Mouse (Mus musculus) neural tube, embryonic 12.5 days (tissue): Measurements from ENCODE around the gene Ncor1. TPM values are rescaled to one million over a fixed set of nuclear protein-coding genes. Genes with fewer than 3 reads are reported as not detected.

Source experiments
- ATAC-seq: fragments of 200-750 bp; cut with Nextera tagmentation; 2 replicates; pipeline ENCODE4 v1.8.0; 2017; ENCODE audit warnings: low read depth, mild to moderate bottlenecking, moderate TSS enrichment, moderate library complexity; ENCODE audit not compliant: low FRiP score
- H3K27ac ChIP-seq: fragments of 300-500 bp; sonication (generic); 2 replicates; pipeline ENCODE4 v1.5.1; 2016
- H3K27me3 ChIP-seq: fragments of 300-500 bp; sonication (generic); replicated peaks from 2 replicates; pipeline ENCODE4 v1.6.1; 2016; ENCODE audit warnings: mild to moderate bottlenecking
- H3K36me3 ChIP-seq: fragments of 300-500 bp; sonication (generic); 2 replicates; pipeline ENCODE4 v1.6.1; 2016; ENCODE audit warnings: mild to moderate bottlenecking
- H3K4me1 ChIP-seq: fragments of 300-500 bp; sonication (generic); 2 replicates; pipeline ENCODE4 v1.6.1; 2016
- H3K4me2 ChIP-seq: fragments of 300-500 bp; sonication (generic); replicated peaks from 2 replicates; pipeline ENCODE4 v1.6.1; 2016; ENCODE audit warnings: mild to moderate bottlenecking
- H3K4me3 ChIP-seq: fragments of 300-500 bp; sonication (generic); 2 replicates; pipeline ENCODE4 v1.5.1; 2016
- H3K9ac ChIP-seq: fragments of 300-500 bp; sonication (generic); 2 replicates; pipeline ENCODE4 v1.6.1; 2016; ENCODE audit warnings: mild to moderate bottlenecking
- H3K9me3 ChIP-seq: fragments of 300-500 bp; sonication (generic); 2 replicates; pipeline ENCODE4 v1.6.1; 2016; ENCODE audit warnings: mild to moderate bottlenecking
- WGBS: fragments of 180-500 bp; shearing (Covaris S2); methylation state at CpG from one replicate; pipeline ENCODE4 v1.1.7; 2016; 5-methylcytosine and 5-hydroxymethylcytosine counted together
- polyA plus RNA-seq: library from polyadenylated mRNA; unstranded; fragments of >200 nt; fragmentation: Nextera tagmentation; extraction: Ambion mirVana; gene quantifications from 2 replicates; pipeline ENCODE4 v1.2.1, GENCODE M21; 2016

Gene Ncor1
- polyA plus RNA-seq, 1 experiment from 2014 or later, result 201 TPM

GRCm38 (mm10) chr11:62456483-62457172 lies 1.7 kb downstream of the Ncor1 start:
- H3K4me1 ChIP-seq, result peaks cover 4% of the 10 kb centered on the region
- peak overlapping the region; percentile 96 for H3K4me3 ChIP-seq
- peak overlapping the region; percentile 99 for H3K9ac ChIP-seq
- H3K27ac ChIP-seq, result peak overlapping the region; percentile 97
- no peaks in the 10 kb centered on the region for H3K27me3 ChIP-seq
- H3K36me3 ChIP-seq, result no peaks in the 10 kb centered on the region
- WGBS, result under 1% methylated on average over 42 of the region's 42 CpGs
- H3K9me3 ChIP-seq, result no peaks in the 10 kb centered on the region
- H3K4me2 ChIP-seq, result peak overlapping the region; percentile 78
- ATAC-seq, result peak; percentile 81

GRCm38 (mm10) chr11:62456021-62456482 lies 2.3 kb downstream of the Ncor1 start:
- Histone ChIP-seq H3K27ac (no peak overlapping the region), H3K27me3 (no peaks in the 10 kb centered on the region), H3K9ac (peak overlapping the region; percentile 26; the same call in 1 of the 2 replicates), H3K4me3 (peak overlapping the region; percentile 96), H3K4me2 (peak overlapping the region; percentile 78), H3K36me3 (no peaks in the 10 kb centered on the region), H3K4me1 (peaks cover 4% of the 10 kb centered on the region), H3K9me3 (no peaks in the 10 kb centered on the region)
- WGBS, result 5% methylated on average over 3 of the region's 3 CpGs
- ATAC-seq, result no peak

DNA sequence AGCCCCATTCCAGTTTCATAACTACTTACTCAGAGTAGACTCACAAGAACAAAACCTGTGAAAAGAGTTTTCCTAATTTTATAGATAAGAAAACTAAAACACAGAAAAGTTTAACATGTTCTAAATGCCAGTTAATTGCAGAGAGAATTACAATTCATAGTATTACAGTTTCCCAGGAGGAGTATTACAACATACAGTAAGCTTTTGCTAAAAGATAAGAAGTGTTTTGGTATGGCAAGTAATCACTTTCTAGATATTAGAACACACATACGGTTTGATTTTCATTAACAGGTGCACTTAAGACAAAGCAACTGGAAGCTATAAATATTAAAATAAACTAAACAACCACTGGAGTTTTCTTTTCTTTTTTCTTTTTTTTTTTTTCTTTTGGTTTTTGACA lies 3.1 kb downstream of the Ncor1 start:
- peaks cover 4% of the 10 kb centered on the region for H3K4me1 ChIP-seq
- WGBS, result 83% methylated on average over 1 of the region's 1 CpGs
- H3K36me3 ChIP-seq, result no peaks in the 10 kb centered on the region
- H3K9ac ChIP-seq, result no peak overlapping the region
- no peak for ATAC-seq
- H3K9me3 ChIP-seq, result no peaks in the 10 kb centered on the region
- peak overlapping the region; percentile 78 for H3K4me2 ChIP-seq
- H3K4me3 ChIP-seq, result no peak overlapping the region
- no peak overlapping the region for H3K27ac ChIP-seq
- no peaks in the 10 kb centered on the region for H3K27me3 ChIP-seq

DNA sequence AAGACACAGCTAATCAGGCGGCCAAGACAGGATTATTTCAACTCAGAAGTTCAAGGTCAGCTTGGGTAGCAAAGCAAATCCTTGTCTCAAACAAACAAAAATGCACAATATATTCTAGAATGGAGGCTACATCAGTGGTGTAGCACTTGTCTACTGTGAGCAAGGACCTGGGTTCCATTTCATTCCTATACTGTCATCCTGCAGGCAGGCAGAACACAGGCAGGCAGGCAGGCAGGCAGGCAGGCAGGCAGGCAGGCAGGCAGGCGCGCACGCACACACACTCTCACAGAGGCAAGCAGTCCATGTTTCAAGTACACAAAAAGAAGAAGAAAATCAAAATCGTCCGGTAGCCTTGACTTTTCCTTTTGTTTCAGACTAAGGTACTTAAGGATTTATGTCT lies 9.4 kb downstream of the Ncor1 start:
- Histone ChIP-seq H3K36me3 (peaks cover 8% of the 10 kb centered on the region; the same call in 1 of the 2 replicates), H3K9ac (no peak overlapping the region), H3K27me3 (no peaks in the 10 kb centered on the region), H3K9me3 (no peaks in the 10 kb centered on the region), H3K4me3 (no peak overlapping the region), H3K4me1 (no peaks in the 10 kb centered on the region), H3K4me2 (no peak overlapping the region), H3K27ac (no peak overlapping the region)
- ATAC-seq, result no peak
- 93% methylated on average over 6 of the region's 6 CpGs for WGBS

GRCm38 (mm10) chr11:62445799-62446198 lies 12.5 kb downstream of the Ncor1 start:
- Histone ChIP-seq H3K4me2 (no peak overlapping the region), H3K36me3 (peaks cover 8% of the 10 kb centered on the region; the same call in 1 of the 2 replicates), H3K27me3 (no peaks in the 10 kb centered on the region), H3K4me1 (no peaks in the 10 kb centered on the region), H3K9me3 (no peaks in the 10 kb centered on the region), H3K4me3 (no peak overlapping the region), H3K9ac (no peak overlapping the region), H3K27ac (no peak overlapping the region)
- ATAC-seq, result no peak
- WGBS, result 95% methylated on average over 3 of the region's 3 CpGs

DNA sequence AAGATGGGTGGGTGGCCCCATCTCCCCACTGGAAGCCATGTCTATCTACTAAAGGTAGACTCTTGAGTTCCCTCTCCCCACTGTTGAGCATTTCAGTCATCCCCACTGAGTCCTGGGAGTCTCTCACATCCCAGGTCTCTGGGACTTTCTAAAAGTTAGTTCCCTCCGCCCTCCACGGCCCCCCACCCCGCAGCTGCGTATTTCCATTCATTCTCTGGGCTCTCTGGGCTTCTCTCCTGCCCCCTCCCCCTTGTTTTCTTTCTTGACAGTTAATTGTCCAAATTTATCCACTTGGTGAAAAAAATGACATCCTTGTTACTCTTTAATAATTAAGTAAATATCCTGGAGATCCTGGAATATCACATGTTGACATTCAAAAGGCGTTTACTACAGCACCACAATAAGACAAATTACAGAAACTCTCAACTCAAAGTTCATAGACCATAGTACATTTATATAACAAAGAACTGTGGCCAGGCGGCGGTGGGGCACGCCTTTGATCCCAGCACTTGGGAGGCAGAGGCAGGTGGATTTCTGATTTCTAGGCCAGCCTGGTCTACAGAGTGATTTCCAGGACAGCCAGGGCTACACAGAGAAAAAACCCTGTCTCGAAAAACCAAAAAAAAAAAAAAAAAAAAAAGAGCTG lies 17.5 kb downstream of the Ncor1 start:
- Histone ChIP-seq H3K4me1 (no peaks in the 10 kb centered on the region), H3K4me3 (no peak overlapping the region), H3K9ac (no peak overlapping the region), H3K27me3 (no peaks in the 10 kb centered on the region), H3K27ac (no peak overlapping the region), H3K9me3 (no peaks in the 10 kb centered on the region), H3K4me2 (no peak overlapping the region), H3K36me3 (peaks cover 14% of the 10 kb centered on the region)
- ATAC-seq, result no peak
- 93% methylated on average over 9 of the region's 9 CpGs for WGBS

GRCm38 (mm10) chr11:62432211-62432610 lies 26.1 kb downstream of the Ncor1 start:
- H3K4me2 ChIP-seq, result no peak overlapping the region
- H3K36me3 ChIP-seq, result peaks cover 30% of the 10 kb centered on the region
- 89% methylated on average over 2 of the region's 2 CpGs for WGBS
- H3K9me3 ChIP-seq, result no peaks in the 10 kb centered on the region
- H3K27ac ChIP-seq, result no peak overlapping the region
- H3K4me1 ChIP-seq, result no peaks in the 10 kb centered on the region
- no peaks in the 10 kb centered on the region for H3K27me3 ChIP-seq
- no peak overlapping the region for H3K9ac ChIP-seq
- ATAC-seq, result no peak
- no peak overlapping the region for H3K4me3 ChIP-seq

DNA sequence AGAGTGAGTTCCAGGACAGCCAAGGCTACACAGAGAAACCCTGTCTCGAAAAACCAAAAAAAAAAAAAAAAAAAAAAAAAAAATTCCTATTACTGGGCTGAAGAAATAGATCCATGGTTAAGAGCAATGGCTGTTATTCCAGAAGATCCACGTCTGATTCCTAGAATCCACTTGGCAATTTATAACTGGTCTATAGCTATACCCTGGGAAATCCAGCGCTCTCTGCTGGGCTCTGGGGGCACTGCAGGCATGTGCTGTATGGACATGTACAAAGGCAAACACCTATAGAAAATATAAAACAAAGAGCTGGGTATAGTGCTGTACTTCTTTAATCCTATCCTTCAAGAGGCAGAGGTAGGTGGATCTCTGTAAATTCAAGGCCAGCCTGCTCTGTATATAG lies 31.2 kb downstream of the Ncor1 start:
- no peak for ATAC-seq
- no peaks in the 10 kb centered on the region for H3K27me3 ChIP-seq
- no peak overlapping the region for H3K27ac ChIP-seq

DNA sequence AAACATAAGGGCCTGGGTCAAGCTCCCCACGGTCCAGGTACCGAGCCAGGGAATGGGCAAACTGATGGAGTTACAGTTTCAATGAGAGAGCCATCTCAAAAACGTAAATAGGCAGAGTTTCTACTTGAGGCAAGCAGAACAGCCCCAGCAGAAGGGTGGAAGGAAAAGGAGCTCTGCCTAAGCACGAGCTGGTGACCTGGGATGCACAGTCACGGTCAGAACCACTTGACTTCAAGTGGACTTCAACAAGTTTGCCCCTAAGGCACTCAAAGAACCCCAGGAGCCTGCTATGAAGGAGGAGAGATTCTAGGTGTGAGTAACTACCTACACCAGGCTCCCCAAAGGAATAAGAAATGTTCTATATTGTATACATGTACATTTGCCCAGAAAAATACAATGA lies 32.1 kb downstream of the Ncor1 start:
- H3K4me1 ChIP-seq, result no peaks in the 10 kb centered on the region
- no peak for ATAC-seq
- no peaks in the 10 kb centered on the region for H3K27me3 ChIP-seq
- H3K4me3 ChIP-seq, result no peak overlapping the region
- 91% methylated on average over 5 of the region's 5 CpGs for WGBS
- H3K9ac ChIP-seq, result no peak overlapping the region
- H3K27ac ChIP-seq, result no peak overlapping the region
- H3K4me2 ChIP-seq, result no peak overlapping the region
- peaks cover 34% of the 10 kb centered on the region for H3K36me3 ChIP-seq
- H3K9me3 ChIP-seq, result no peaks in the 10 kb centered on the region

More for the DNA sequence above, 31.2 kb downstream of the Ncor1 start:
- Histone ChIP-seq H3K4me2 (no peak overlapping the region), H3K4me3 (no peak overlapping the region), H3K9me3 (no peaks in the 10 kb centered on the region), H3K4me1 (no peaks in the 10 kb centered on the region), H3K36me3 (peaks cover 29% of the 10 kb centered on the region), H3K9ac (no peak overlapping the region)
- WGBS, result 78% methylated on average over 2 of the region's 3 CpGs

- H3K27me3 ChIP-seq, result no peaks in the 10 kb centered on the region
- no peak overlapping the region for H3K27ac ChIP-seq
- 82% methylated on average over 2 of the region's 2 CpGs for WGBS
- no peak for ATAC-seq
- H3K9me3 ChIP-seq, result no peaks in the 10 kb centered on the region
- H3K4me3 ChIP-seq, result no peak overlapping the region
- peaks cover 31% of the 10 kb centered on the region for H3K36me3 ChIP-seq
- no peaks in the 10 kb centered on the region for H3K4me1 ChIP-seq
- no peak overlapping the region for H3K4me2 ChIP-seq
- H3K9ac ChIP-seq, result no peak overlapping the region
Measured at GRCm38 (mm10) chr11:62424525-62424924, 33.8 kb downstream of the Ncor1 start.

GRCm38 (mm10) chr11:62415026-62415425 lies 43.3 kb downstream of the Ncor1 start:
- Histone ChIP-seq H3K9ac (no peak overlapping the region), H3K4me3 (no peak overlapping the region), H3K36me3 (peaks cover 38% of the 10 kb centered on the region), H3K9me3 (no peaks in the 10 kb centered on the region), H3K4me1 (no peaks in the 10 kb centered on the region), H3K27ac (no peak overlapping the region), H3K27me3 (no peaks in the 10 kb centered on the region), H3K4me2 (no peak overlapping the region)
- ATAC-seq, result no peak
- WGBS, result 94% methylated on average over 4 of the region's 4 CpGs

DNA sequence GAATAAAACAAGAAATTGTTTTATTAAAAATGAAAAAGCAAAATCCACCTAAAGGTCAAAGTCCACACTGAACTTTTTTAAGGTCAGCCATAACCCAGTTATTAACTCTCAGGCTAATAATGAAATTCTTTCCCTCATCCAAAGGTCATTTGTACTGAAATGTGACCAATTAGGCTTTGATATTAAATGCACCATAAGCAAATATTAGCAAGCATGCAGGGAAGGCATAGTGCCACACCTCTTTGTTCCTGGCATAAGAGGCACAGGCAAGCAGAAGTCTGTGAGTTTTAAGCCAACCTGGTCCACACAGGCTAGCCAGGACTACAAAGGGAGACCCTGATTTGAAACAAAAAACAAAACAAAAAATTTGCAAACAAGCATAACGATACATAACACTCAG lies 48.7 kb downstream of the Ncor1 start:
- Histone ChIP-seq H3K9me3 (no peaks in the 10 kb centered on the region), H3K4me2 (no peak overlapping the region), H3K4me1 (no peaks in the 10 kb centered on the region), H3K27ac (no peak overlapping the region), H3K27me3 (no peaks in the 10 kb centered on the region), H3K36me3 (peaks cover 29% of the 10 kb centered on the region), H3K9ac (no peak overlapping the region), H3K4me3 (no peak overlapping the region)
- WGBS, result 90% methylated on average over 1 of the region's 1 CpGs
- no peak for ATAC-seq

DNA sequence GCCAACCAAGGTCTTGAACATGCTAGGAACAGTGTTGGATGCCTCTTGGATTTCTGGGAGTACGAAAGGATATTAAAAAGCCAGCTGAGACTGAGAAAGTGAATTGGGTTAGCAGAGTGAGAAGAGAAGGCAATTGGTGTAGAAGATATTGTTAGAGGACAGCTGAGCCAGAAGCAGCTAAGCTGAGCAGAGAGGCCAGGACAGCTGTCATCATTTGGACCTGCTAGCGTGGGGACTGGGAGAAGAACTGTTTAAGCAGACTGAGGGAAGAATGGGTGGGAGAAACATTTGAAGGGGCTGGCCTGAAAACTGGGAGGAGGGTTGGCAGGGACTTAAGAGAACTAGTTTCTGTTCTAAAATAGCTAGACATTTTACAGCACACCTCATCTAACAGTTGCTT lies 49.5 kb downstream of the Ncor1 start:
- H3K9me3 ChIP-seq, result no peaks in the 10 kb centered on the region
- H3K36me3 ChIP-seq, result peaks cover 21% of the 10 kb centered on the region
- 92% methylated on average over 2 of the region's 2 CpGs for WGBS
- no peaks in the 10 kb centered on the region for H3K4me1 ChIP-seq
- H3K9ac ChIP-seq, result no peak overlapping the region
- no peak overlapping the region for H3K4me3 ChIP-seq
- no peaks in the 10 kb centered on the region for H3K27me3 ChIP-seq
- ATAC-seq, result no peak
- H3K27ac ChIP-seq, result no peak overlapping the region
- no peak overlapping the region for H3K4me2 ChIP-seq
